In genomic region chr5:107261930-107262329, GRCm38 (mm10) we compare ENCODE assay signal across 24 mouse cellular contexts. TPM values are rescaled to one million over a fixed set of nuclear protein-coding genes. Genes with fewer than 3 reads are reported as not detected.
DNase-seq lines count a peak whose midpoint lies in the region; ATAC-seq and TF ChIP-seq lines count a peak whose summit lies in the region.
"Had no signal": no experiment of that assay in that cellular context is flagged by ENCODE, and none has a peak within 500 bp of the region (broad histone marks: within the 10 kb centered on the region; RNA-seq: fewer than 3 reads in every experiment).

No protein-coding gene starts in this region.

- H3K79me2 ChIP-seq in heart, adult 2 months (replicated peaks; ENCODE audit: control insufficient read depth, insufficient read depth, low read length): peaks cover under 1% of the 10 kb centered on the region; the same call in 1 of the 2 replicates

- DNase-seq in heart, adult 2 months: no peak
- DNase-seq in heart, adult 18-20 months: no peak
- no peak for DNase-seq in heart, postnatal 0 days (ENCODE audit: low spot score)
- no peak for DNase-seq in heart, postnatal 36 days
- no peak for DNase-seq in lung, postnatal 4 days
- DNase-seq: adrenal gland, postnatal 10 days; adrenal gland, postnatal 36 days; B cell, adult 2 months; cerebellum, adult 11 months; cerebellum, adult 9-11 months; gastrocnemius, postnatal 25 days; kidney, adult 18-20 months had no signal

- no peak for TF ChIP-seq CTCF in heart, adult 2 months (IDR thresholded peaks at IDR 0.05)
- TF ChIP-seq CTCF in heart, postnatal 0 days (IDR thresholded peaks at IDR 0.05; ENCODE audit: low read depth): no peak

- TF ChIP-seq EP300 in heart, adult 2 months (IDR thresholded peaks at IDR 0.05; ENCODE audit: insufficient read depth, low read depth, low read length): no peak
- no peak for TF ChIP-seq EP300 in heart, postnatal 0 days (IDR thresholded peaks at IDR 0.05; ENCODE audit: low read depth)

- H3K27ac ChIP-seq in heart, adult 2 months: peak overlapping the region; percentile 62
- H3K27ac ChIP-seq in heart, postnatal 0 days (ENCODE audit: low read depth): peak overlapping the region; percentile 71
- 0 out of 2 replicates have a peak overlapping the region, but pooled peaks have one; percentile 53 for H3K27ac ChIP-seq in lung, embryonic 16.5 days (ENCODE audit: low read length)
- H3K27ac ChIP-seq: embryonic facial prominence, embryonic 10.5 days; embryonic facial prominence, embryonic 13.5 days; forebrain, embryonic 12.5 days; forebrain, embryonic 15.5 days; hindbrain, embryonic 14.5 days; hindbrain, postnatal 0 days had no signal

- H3K4me2 ChIP-seq in heart, postnatal 0 days (ENCODE audit: low read depth, low read length): no peak overlapping the region
- no peak overlapping the region for H3K4me2 ChIP-seq in lung, embryonic 16.5 days (ENCODE audit: low read depth, low read length)
- H3K4me2 ChIP-seq: embryonic facial prominence, embryonic 13.5 days; forebrain, embryonic 12.5 days; forebrain, embryonic 15.5 days; hindbrain, embryonic 14.5 days had no signal

- TF ChIP-seq POLR2A in heart, adult 2 months (IDR thresholded peaks at IDR 0.05; ENCODE audit: insufficient read depth, low read depth, low read length): no peak

- no peaks in the 10 kb centered on the region for H3K27me3 ChIP-seq in heart, adult 2 months (ENCODE audit: control insufficient read depth, insufficient read depth, low read length)
- no peaks in the 10 kb centered on the region for H3K27me3 ChIP-seq in heart, postnatal 0 days (ENCODE audit: control insufficient read depth, insufficient read depth, low read length)
- H3K27me3 ChIP-seq in lung, embryonic 16.5 days (ENCODE audit: control insufficient read depth, insufficient read depth, low read depth, low read length): no peaks in the 10 kb centered on the region
- H3K27me3 ChIP-seq: CH12.LX; embryonic facial prominence, embryonic 13.5 days; Patski had no signal

- no peaks in the 10 kb centered on the region for H3K9me3 ChIP-seq in heart, postnatal 0 days (replicated peaks; ENCODE audit: control insufficient read depth, low read length)
- H3K9me3 ChIP-seq in lung, embryonic 16.5 days (ENCODE audit: control insufficient read depth, low read length): no peaks in the 10 kb centered on the region
- H3K9me3 ChIP-seq: embryonic facial prominence, embryonic 10.5 days; embryonic facial prominence, embryonic 13.5 days; forebrain, embryonic 12.5 days; forebrain, embryonic 15.5 days; G1E had no signal

- ATAC-seq in heart, postnatal 0 days (ENCODE audit: insufficient read depth, low read depth): no peak
- peak; percentile 59 for ATAC-seq in lung, embryonic 16.5 days (ENCODE audit: low read depth)
- ATAC-seq: forebrain, embryonic 15.5 days; hindbrain, postnatal 0 days; intestine, embryonic 16.5 days; Patski had no signal

- H3K4me3 ChIP-seq in heart, adult 2 months: no peak overlapping the region
- no peak overlapping the region for H3K4me3 ChIP-seq in heart, postnatal 0 days (ENCODE audit: low read depth, low read length)
- no peak overlapping the region for H3K4me3 ChIP-seq in lung, embryonic 16.5 days (ENCODE audit: low read length)
- H3K4me3 ChIP-seq: embryonic facial prominence, embryonic 10.5 days; embryonic facial prominence, embryonic 13.5 days; erythroblast, embryonic 14.5 days; forebrain, embryonic 12.5 days; forebrain, embryonic 15.5 days had no signal

- no peak overlapping the region for H3K9ac ChIP-seq in heart, adult 2 months (ENCODE audit: low read depth, low read length)
- no peak overlapping the region for H3K9ac ChIP-seq in heart, postnatal 0 days (replicated peaks; ENCODE audit: low read depth, low read length)
- H3K9ac ChIP-seq in lung, embryonic 16.5 days (ENCODE audit: low read length): no peak overlapping the region
- H3K9ac ChIP-seq: embryonic facial prominence, embryonic 13.5 days; forebrain, embryonic 12.5 days; forebrain, embryonic 15.5 days; hindbrain, embryonic 14.5 days had no signal

- peaks cover 13% of the 10 kb centered on the region for H3K4me1 ChIP-seq in heart, adult 2 months (ENCODE audit: control insufficient read depth, insufficient read depth, low read length)
- peaks cover 20% of the 10 kb centered on the region for H3K4me1 ChIP-seq in heart, postnatal 0 days (ENCODE audit: control insufficient read depth, insufficient read depth)
- peaks cover 5% of the 10 kb centered on the region; the same call in 1 of the 2 replicates for H3K4me1 ChIP-seq in lung, embryonic 16.5 days (replicated peaks; ENCODE audit: control insufficient read depth, insufficient read depth, low read length)
- H3K4me1 ChIP-seq: forebrain, embryonic 12.5 days; forebrain, embryonic 15.5 days had no signal

- intact Hi-C loops in heart, adult 2 months (cut with DNase I): no loop called here
- intact Hi-C loops in heart, postnatal 36 days (cut with DNase I): no loop called here

- whole genome bisulfite sequencing in heart, adult 2 months: 62% methylated on average over 6 of the region's 6 CpGs
- 60% methylated on average over 6 of the region's 6 CpGs for WGBS in heart, postnatal 0 days
- WGBS in lung, embryonic 16.5 days: 63% methylated on average over 6 of the region's 6 CpGs

- peaks cover 5% of the 10 kb centered on the region for H3K36me3 ChIP-seq in heart, adult 2 months (ENCODE audit: control insufficient read depth, insufficient read depth, low read length)
- peaks cover 19% of the 10 kb centered on the region for H3K36me3 ChIP-seq in heart, postnatal 0 days (replicated peaks; ENCODE audit: control insufficient read depth, insufficient read depth, low read length)
- peaks cover 7% of the 10 kb centered on the region; the same call in 1 of the 2 replicates for H3K36me3 ChIP-seq in lung, embryonic 16.5 days (ENCODE audit: control insufficient read depth, insufficient read depth, low read length)
- H3K36me3 ChIP-seq: forebrain, embryonic 12.5 days; forebrain, embryonic 15.5 days; G1E had no signal

RNA-seq across cellular contexts. Expression of gene Tgfbr3, which starts 27.5 kb away (rescaled TPM):
- total RNA-seq in heart, adult 2 months (2021): 10 to 100 TPM; 41.2 to 47.6 TPM
- 27.2 and 32.6 TPM in 2 replicates for polyA plus RNA-seq in heart, adult 2 months (2012; rRNA removed)
- 10 to 100 TPM; 36.4 to 44.5 TPM for total RNA-seq in heart, adult 18-20 months (2021)
- 59.7 and 60.6 TPM in 2 replicates for total RNA-seq in heart, postnatal 0 days (2014; rRNA removed; ENCODE audit: low replicate concordance)
- 11.8 TPM in 2 replicates for polyA plus RNA-seq in heart, postnatal 0 days (2015; fragmentation: Nextera tagmentation; extraction: Ambion mirVana)
- 10 to 100 TPM; 53.5 to 54.2 TPM for total RNA-seq in heart, postnatal 36 days (2021)
- 29.1 and 31.5 TPM in 2 replicates for polyA plus RNA-seq in lung, embryonic 16.5 days (2015; fragmentation: Nextera tagmentation; extraction: Ambion mirVana)
- polyA plus RNA-seq: G1E had no signal
